Comparison of ENCODE assay signal across 16 mouse cellular contexts in genomic region chr11:103979381-103979780, GRCm38 (mm10). TPM values are rescaled to one million over a fixed set of nuclear protein-coding genes. Genes with fewer than 3 reads are reported as not detected.
DNase-seq lines count a peak whose midpoint lies in the region; ATAC-seq and TF ChIP-seq lines count a peak whose summit lies in the region.
"Had no signal": no experiment of that assay in that cellular context is flagged by ENCODE, and none has a peak within 500 bp of the region (broad histone marks: within the 10 kb centered on the region; RNA-seq: fewer than 3 reads in every experiment).

No protein-coding gene starts in this region.

- ATAC-seq in hindbrain, embryonic 13.5 days (ENCODE audit: low FRiP score): no peak
- no peak for ATAC-seq in hindbrain, embryonic 11.5 days (ENCODE audit: low FRiP score)
- ATAC-seq in megakaryocyte progenitor cell, adult 5-6 weeks (replicated peaks; ENCODE audit: poor library complexity): peak; percentile 70
- ATAC-seq: activated CD4-positive, CD25-positive, alpha-beta regulatory T cell, adult 4 months had no signal

- H3K9me3 ChIP-seq in hindbrain, embryonic 13.5 days: no peaks in the 10 kb centered on the region
- no peaks in the 10 kb centered on the region for H3K9me3 ChIP-seq in hindbrain, embryonic 11.5 days (ENCODE audit: control insufficient read depth, low read length)
- no peaks in the 10 kb centered on the region for H3K9me3 ChIP-seq in ES-Bruce4 (replicated peaks; ENCODE audit: control insufficient read depth, insufficient read depth, low read length, poor library complexity, severe bottlenecking)
- H3K9me3 ChIP-seq: heart, embryonic 12.5 days; kidney, embryonic 15.5 days; limb, embryonic 15.5 days; midbrain, embryonic 12.5 days; neural tube, embryonic 12.5 days had no signal

- no peak for TF ChIP-seq CTCF in ES-Bruce4 (IDR thresholded peaks at IDR 0.05; ENCODE audit: low read depth, low read length)
- TF ChIP-seq CTCF in cortical plate, adult 2 months (IDR thresholded peaks at IDR 0.05; ENCODE audit: extremely low read depth, insufficient read depth, low read length): no peak

- TF ChIP-seq POLR2A in ES-Bruce4 (IDR thresholded peaks at IDR 0.05; ENCODE audit: insufficient read depth, low read length): no peak
- TF ChIP-seq POLR2A in cortical plate, adult 2 months (IDR thresholded peaks at IDR 0.05; ENCODE audit: extremely low read depth, insufficient read depth, low read length): no peak

- H3K27me3 ChIP-seq in hindbrain, embryonic 13.5 days: no peaks in the 10 kb centered on the region
- H3K27me3 ChIP-seq in hindbrain, embryonic 11.5 days (ENCODE audit: control insufficient read depth, insufficient read depth, low read length): no peaks in the 10 kb centered on the region
- no peaks in the 10 kb centered on the region for H3K27me3 ChIP-seq in ES-Bruce4 (ENCODE audit: control insufficient read depth, insufficient read depth, low read length, poor library complexity, severe bottlenecking)
- H3K27me3 ChIP-seq: heart, embryonic 12.5 days; kidney, embryonic 15.5 days; limb, embryonic 15.5 days; midbrain, embryonic 12.5 days; neural tube, embryonic 12.5 days had no signal

- H3K36me3 ChIP-seq in hindbrain, embryonic 13.5 days: peaks cover 93% of the 10 kb centered on the region
- H3K36me3 ChIP-seq in hindbrain, embryonic 11.5 days (ENCODE audit: control insufficient read depth, insufficient read depth, low read length): peaks cover 8% of the 10 kb centered on the region
- H3K36me3 ChIP-seq in ES-Bruce4 (ENCODE audit: control insufficient read depth, insufficient read depth, low read length, poor library complexity, severe bottlenecking): peaks cover 10% of the 10 kb centered on the region

- peak overlapping the region; percentile 8; the same call in 1 of the 2 replicates for H3K27ac ChIP-seq in hindbrain, embryonic 13.5 days
- H3K27ac ChIP-seq in hindbrain, embryonic 11.5 days (ENCODE audit: low read depth, low read length): no peak overlapping the region
- 0 out of 2 replicates have a peak overlapping the region, but pooled peaks have one; percentile 59 for H3K27ac ChIP-seq in ES-Bruce4 (ENCODE audit: insufficient read depth, low read length)
- peak overlapping the region; percentile 28; the same call in 1 of the 2 replicates for H3K27ac ChIP-seq in cortical plate, adult 2 months (ENCODE audit: insufficient read depth, low read length)
- H3K27ac ChIP-seq: kidney, embryonic 15.5 days; left cerebral cortex, adult 2 months; limb, embryonic 15.5 days; midbrain, embryonic 12.5 days; neural tube, embryonic 12.5 days had no signal

- 87% methylated on average over 4 of the region's 4 CpGs for WGBS in hindbrain, embryonic 13.5 days
- WGBS in hindbrain, embryonic 11.5 days: 83% methylated on average over 4 of the region's 4 CpGs

- H3K4me2 ChIP-seq in hindbrain, embryonic 13.5 days: no peak overlapping the region
- no peak overlapping the region for H3K4me2 ChIP-seq in hindbrain, embryonic 11.5 days (replicated peaks; ENCODE audit: low read depth, low read length)
- H3K4me2 ChIP-seq: heart, embryonic 12.5 days; kidney, embryonic 15.5 days; limb, embryonic 15.5 days; midbrain, embryonic 12.5 days; neural tube, embryonic 12.5 days had no signal

- TF ChIP-seq EP300 in ES-Bruce4 (IDR thresholded peaks at IDR 0.05; ENCODE audit: insufficient read depth, low read depth, low read length): no peak

- no peak for DNase-seq in hindbrain, embryonic 11.5 days (ENCODE audit: low spot score)
- DNase-seq in urinary bladder, adult 2 months (ENCODE audit: low spot score): no peak
- no peak for DNase-seq in layer of hippocampus, adult 18-20 months (ENCODE audit: low spot score in 2 of 2)
- DNase-seq: cerebellum, adult 8-10 months; thymus, adult 2 months had no signal

- 0 out of 2 replicates have a peak, but pooled peaks cover 3% of the 10 kb centered on the region for H3K4me1 ChIP-seq in hindbrain, embryonic 13.5 days (replicated peaks)
- no peaks in the 10 kb centered on the region for H3K4me1 ChIP-seq in hindbrain, embryonic 11.5 days (replicated peaks; ENCODE audit: control insufficient read depth, insufficient read depth, low read length)
- H3K4me1 ChIP-seq in ES-Bruce4 (ENCODE audit: control insufficient read depth, insufficient read depth, low read length): no peaks in the 10 kb centered on the region
- peaks cover 7% of the 10 kb centered on the region for H3K4me1 ChIP-seq in cortical plate, adult 2 months (ENCODE audit: control insufficient read depth, insufficient read depth, low read length)
- H3K4me1 ChIP-seq: kidney, embryonic 15.5 days had no signal

- no peak overlapping the region for H3K4me3 ChIP-seq in hindbrain, embryonic 13.5 days
- no peak overlapping the region for H3K4me3 ChIP-seq in hindbrain, embryonic 11.5 days (ENCODE audit: low read depth, low read length)
- H3K4me3 ChIP-seq in ES-Bruce4 (ENCODE audit: low read depth, low read length): no peak overlapping the region
- no peak overlapping the region for H3K4me3 ChIP-seq in cortical plate, adult 2 months (ENCODE audit: insufficient read depth, low read length)
- H3K4me3 ChIP-seq: heart, embryonic 12.5 days; kidney, embryonic 15.5 days; left cerebral cortex, adult 2 months; limb, embryonic 15.5 days; midbrain, embryonic 12.5 days; neural tube, embryonic 12.5 days had no signal

- no peak overlapping the region for H3K9ac ChIP-seq in hindbrain, embryonic 13.5 days
- no peak overlapping the region for H3K9ac ChIP-seq in hindbrain, embryonic 11.5 days (ENCODE audit: low read depth, low read length)
- H3K9ac ChIP-seq in ES-Bruce4 (ENCODE audit: low read depth, poor library complexity, severe bottlenecking): no peak overlapping the region
- H3K9ac ChIP-seq: heart, embryonic 12.5 days; kidney, embryonic 15.5 days; limb, embryonic 15.5 days; midbrain, embryonic 12.5 days; neural tube, embryonic 12.5 days had no signal

RNA-seq across cellular contexts. Expression of gene Arf2, which starts 12.8 kb away (rescaled TPM):
- 181 and 195 TPM in 2 replicates for polyA plus RNA-seq in hindbrain, embryonic 13.5 days (2015; fragmentation: Nextera tagmentation; extraction: Ambion mirVana)
- 143 and 145 TPM in 2 replicates for polyA plus RNA-seq in hindbrain, embryonic 11.5 days (2014; fragmentation: Nextera tagmentation; extraction: Ambion mirVana)
- 16.7 and 16.9 TPM in 2 replicates for polyA plus RNA-seq in ES-Bruce4 (2011; ENCODE audit: insufficient read depth, insufficient read length, low read depth, missing spikeins)
- 47.3 TPM in 2 replicates for polyA plus RNA-seq in cortical plate, adult 2 months (2012; rRNA removed)
- total RNA-seq in megakaryocyte progenitor cell, adult 5-6 weeks (2015): 16.3 and 22.2 TPM in 2 replicates
- 25.8 and 28.1 TPM in 2 replicates for total RNA-seq in megakaryocyte progenitor cell, adult 5-6 weeks (2017)
- polyA plus RNA-seq in urinary bladder, adult 2 months (2012; rRNA removed): 43.7 and 53.1 TPM in 2 replicates
- 10 to 100 TPM; 42.4 to 42.7 TPM for total RNA-seq in layer of hippocampus, adult 18-20 months (2021)

RNA-seq across cellular contexts. Expression of gene Nsf, which starts 25.5 kb away (rescaled TPM):
- polyA plus RNA-seq in hindbrain, embryonic 13.5 days (2015; fragmentation: Nextera tagmentation; extraction: Ambion mirVana): 128 and 133 TPM in 2 replicates
- 55.0 and 59.7 TPM in 2 replicates for polyA plus RNA-seq in hindbrain, embryonic 11.5 days (2014; fragmentation: Nextera tagmentation; extraction: Ambion mirVana)
- 60.4 and 69.8 TPM in 2 replicates for polyA plus RNA-seq in ES-Bruce4 (2011; ENCODE audit: insufficient read depth, insufficient read length, low read depth, missing spikeins)
- 470 and 505 TPM in 2 replicates for polyA plus RNA-seq in cortical plate, adult 2 months (2012; rRNA removed)
- 20.3 and 28.4 TPM in 2 replicates for total RNA-seq in megakaryocyte progenitor cell, adult 5-6 weeks (2015)
- 32.5 and 35.8 TPM in 2 replicates for total RNA-seq in megakaryocyte progenitor cell, adult 5-6 weeks (2017)
- polyA plus RNA-seq in urinary bladder, adult 2 months (2012; rRNA removed): 27.8 and 30.2 TPM in 2 replicates
- total RNA-seq in layer of hippocampus, adult 18-20 months (2021): 1,000 to 10,000 TPM; 1,253 to 1,269 TPM
